Mouse (Mus musculus) cerebellum, adult 11 months (tissue): ENCODE results near the gene Krtap10-4.
A peak's percentile ranks its signal among the peaks of the same experiment; 100 is the strongest.

Experiments
- DNase-seq: peaks from one replicate; pipeline ENCODE4 v3.0.0; 2022

Krtap10-4 gene

GRCm38 (mm10) chr10:77826951-77827350, at the start of gene Krtap10-4:
TSS of gene Krtap10-4 (minus strand) at chr10:77827095.
- DNase-seq, result no peak

- no peak for DNase-seq
Observed at GRCm38 (mm10) chr10:77869651-77870050, 42.8 kb upstream of the Krtap10-4 start.

- DNase-seq, result no peak
Observed at GRCm38 (mm10) chr10:77867546-77867945, 40.7 kb upstream of the Krtap10-4 start.

GRCm38 (mm10) chr10:77864762-77865143, 37.9 kb upstream of the Krtap10-4 start:
- peak; percentile 12 for DNase-seq

- peak; percentile 17 for DNase-seq
Observed at GRCm38 (mm10) chr10:77864067-77864761, 37.3 kb upstream of the Krtap10-4 start.

- no peak for DNase-seq
Observed at GRCm38 (mm10) chr10:77861675-77862074, 34.8 kb upstream of the Krtap10-4 start, which contains the start of gene Gm3285. TSS of gene Gm3285 (plus strand) at chr10:77861975.

GRCm38 (mm10) chr10:77852559-77852958, 25.7 kb upstream of the Krtap10-4 start, which contains the start of gene Gm10318:
TSS of gene Gm10318 (plus strand) at chr10:77852859.
- DNase-seq, result no peak

GRCm38 (mm10) chr10:77847538-77847937, 20.6 kb upstream of the Krtap10-4 start:
- DNase-seq, result no peak

GRCm38 (mm10) chr10:77846961-77847360, 20.1 kb upstream of the Krtap10-4 start:
- peak; percentile 28 for DNase-seq

GRCm38 (mm10) chr10:77846503-77846902, 19.6 kb upstream of the Krtap10-4 start, which contains the start of gene Gm36176:
TSS of gene Gm36176 (plus strand) at chr10:77846803.
- no peak for DNase-seq

GRCm38 (mm10) chr10:77839006-77839405, 12.1 kb upstream of the Krtap10-4 start:
- no peak for DNase-seq

- DNase-seq, result no peak
Observed at GRCm38 (mm10) chr10:77835647-77836046, 8.8 kb upstream of the Krtap10-4 start, which contains the start of gene Krtap10-10. TSS of gene Krtap10-10 (plus strand) at chr10:77835947.

GRCm38 (mm10) chr10:77819203-77819602, 7.7 kb downstream of the Krtap10-4 start:
- DNase-seq, result no peak

- DNase-seq, result no peak
Observed at GRCm38 (mm10) chr10:77818523-77818922, 8.4 kb downstream of the Krtap10-4 start.

- no peak for DNase-seq
Observed at GRCm38 (mm10) chr10:77815514-77815913, 11.4 kb downstream of the Krtap10-4 start.

GRCm38 (mm10) chr10:77814382-77814781, 12.5 kb downstream of the Krtap10-4 start, which contains the start of gene Gm2696:
TSS of gene Gm2696 (plus strand) at chr10:77814682.
- no peak for DNase-seq

GRCm38 (mm10) chr10:77811743-77812142, 15.2 kb downstream of the Krtap10-4 start, which contains the start of gene Gm9507:
TSS of gene Gm9507 (minus strand) at chr10:77811843.
- DNase-seq, result no peak

GRCm38 (mm10) chr10:77804095-77804494, 22.8 kb downstream of the Krtap10-4 start:
- no peak for DNase-seq

GRCm38 (mm10) chr10:77798921-77799508, 27.9 kb downstream of the Krtap10-4 start, which contains the start of gene Gm19668:
TSS of gene Gm19668 (minus strand) at chr10:77799133.
- no peak for DNase-seq

- peak; percentile 9 for DNase-seq
Observed at GRCm38 (mm10) chr10:77798164-77798920, 28.6 kb downstream of the Krtap10-4 start.

- no peak for DNase-seq
Observed at GRCm38 (mm10) chr10:77797677-77798076, 29.2 kb downstream of the Krtap10-4 start.

GRCm38 (mm10) chr10:77794976-77795375, 31.9 kb downstream of the Krtap10-4 start, which contains the start of gene Gm9639:
TSS of gene Gm9639 (minus strand) at chr10:77795076.
- DNase-seq, result no peak

GRCm38 (mm10) chr10:77788621-77789020, 38.3 kb downstream of the Krtap10-4 start:
- DNase-seq, result no peak
